Mouse (Mus musculus) heart, adult 2 months (tissue): ENCODE data around the gene N4bp1. TPM values are rescaled to one million over a fixed set of nuclear protein-coding genes. Genes with fewer than 3 reads are reported as not detected.

Experiments used
- DNase-seq, 2 experiments: peaks; one replicate each; pipeline ENCODE4 v3.0.0; 2021
- H3K27ac ChIP-seq: fragments of 200-600 bp; 2 replicates; pipeline ENCODE4 v1.8.1; 2022
- H3K27me3 ChIP-seq: fragments of 200-500 bp; 2 replicates; pipeline ENCODE4 v1.6.1; 2012; ENCODE audit warnings: mild to moderate bottlenecking, low read length, inconsistent platforms, mixed read lengths; ENCODE audit not compliant: control insufficient read depth, insufficient read depth
- H3K36me3 ChIP-seq: fragments of 200-500 bp; 2 replicates; pipeline ENCODE4 v1.6.1; 2012; ENCODE audit warnings: low read length, inconsistent platforms; ENCODE audit not compliant: control insufficient read depth, insufficient read depth
- H3K4me1 ChIP-seq: fragments of 200-500 bp; 2 replicates; pipeline ENCODE4 v1.6.1; 2011; ENCODE audit warnings: low read length; ENCODE audit not compliant: control insufficient read depth, insufficient read depth
- H3K4me3 ChIP-seq: fragments of 200-600 bp; 2 replicates; pipeline ENCODE4 v1.8.1; 2022
- H3K79me2 ChIP-seq: fragments of 200-500 bp; replicated peaks from 2 replicates; pipeline ENCODE4 v1.6.1; 2012; ENCODE audit warnings: mild to moderate bottlenecking, inconsistent platforms, low read length, moderate library complexity, mixed read lengths; ENCODE audit not compliant: control insufficient read depth, insufficient read depth
- H3K9ac ChIP-seq: fragments of 200-500 bp; 2 replicates; pipeline ENCODE4 v1.6.1; 2012; ENCODE audit warnings: low read depth, mild to moderate bottlenecking, control low read depth, inconsistent platforms, low read length, mixed read lengths
- CTCF ChIP-seq: fragments of 200-600 bp; IDR thresholded peaks from 2 replicates; pipeline ENCODE4 v1.8.1; 2022; ENCODE audit warnings: antibody characterized with exemption, mild to moderate bottlenecking, moderate library complexity
- EP300 ChIP-seq: fragments of 200-500 bp; IDR thresholded peaks from 2 replicates; pipeline ENCODE4 v1.6.1; 2011; ENCODE audit warnings: low read depth, low read length, control low read depth; ENCODE audit not compliant: insufficient read depth
- POLR2A ChIP-seq: fragments of 200-500 bp; IDR thresholded peaks from 2 replicates; pipeline ENCODE4 v1.6.1; 2011; ENCODE audit warnings: mild to moderate bottlenecking, low read depth, low read length, control low read depth; ENCODE audit not compliant: insufficient read depth
- WGBS: fragments of 180-500 bp; shearing (Covaris S2); methylation state at CpG from one replicate; pipeline ENCODE4 v1.1.7; 2018; 5-methylcytosine and 5-hydroxymethylcytosine counted together
- intact Hi-C: fragments of 180-260 bp; cut with DNase I; formaldehyde crosslinking; loops from one replicate; pipeline ENCODE4 v1.15.1; 2025
- polyA plus RNA-seq: library from polyadenylated mRNA; depleted of rRNA; stranded (reverse); fragments of >200 nt; gene quantifications from 2 replicates; pipeline ENCODE4 v1.2.3, GENCODE M21; 2012
- total RNA-seq, 2 experiments: library from RNA; stranded (reverse); gene quantifications; 2 replicates each; pipeline ENCODE4 v1.2.3; 2021

N4bp1 gene
- total and polyA plus RNA-seq, 3 experiments, result 8.9 to 18.1 (median 17.1) TPM

DNA sequence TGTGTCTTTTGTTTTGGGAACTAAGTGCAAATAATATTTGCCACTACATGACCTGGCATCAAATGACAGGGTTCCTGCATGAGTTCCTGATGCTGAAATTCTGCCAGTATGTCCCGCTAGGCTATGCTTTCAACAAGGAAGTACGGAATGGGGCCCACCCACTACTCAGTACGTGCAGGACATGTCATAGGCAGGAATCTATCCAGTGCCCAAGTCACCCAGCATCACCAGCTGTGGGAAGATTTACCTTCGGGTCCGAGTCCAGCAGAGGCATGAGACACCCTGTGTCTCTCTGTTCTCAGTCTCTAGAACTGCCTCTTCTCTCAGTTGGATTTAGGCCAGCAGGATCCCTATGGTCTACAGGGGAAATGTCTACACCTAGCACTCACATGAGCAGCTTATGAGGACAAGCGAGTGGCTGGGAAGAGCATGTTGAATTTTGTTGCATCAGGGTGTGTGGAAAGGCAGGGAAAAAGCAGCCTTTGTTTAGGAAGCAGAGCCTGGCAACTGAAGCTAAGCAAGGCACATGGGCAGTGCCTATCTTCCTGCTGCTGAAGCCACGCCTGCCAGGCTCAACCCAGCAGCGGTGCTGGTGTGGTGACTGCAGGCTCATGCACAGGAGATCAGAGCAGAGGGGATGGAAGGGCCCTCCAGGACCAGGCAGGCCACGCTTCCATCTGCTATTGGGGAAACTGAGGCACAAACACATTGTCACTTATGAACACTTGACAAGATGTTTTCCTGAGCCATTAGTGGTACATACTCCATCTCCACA lies 59.2 kb downstream of the N4bp1 start:
- intact Hi-C loops, result no loop called here
- WGBS, result 66% methylated on average over 9 of the region's 9 CpGs

DNA sequence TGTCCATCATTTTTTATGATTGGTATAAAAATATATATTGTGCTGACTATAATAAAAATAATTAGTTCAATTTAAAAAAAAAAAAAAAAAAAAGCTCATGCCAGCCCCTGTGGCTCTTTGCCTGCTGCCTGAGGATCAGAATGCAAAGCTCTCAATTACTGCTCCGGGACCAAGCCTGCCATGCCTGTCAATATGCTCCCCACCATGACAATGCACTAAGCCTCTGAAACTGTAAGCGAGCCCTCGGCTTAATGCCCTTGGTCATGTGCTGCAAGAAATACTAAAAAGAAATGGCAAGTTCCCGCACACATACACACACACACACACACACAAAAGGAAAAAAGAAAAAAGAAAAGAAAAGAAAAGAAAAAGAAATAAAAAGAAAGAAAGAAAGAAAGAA lies 60.3 kb downstream of the N4bp1 start:
- 81% methylated on average over 4 of the region's 4 CpGs for WGBS
- no peaks in the 10 kb centered on the region for H3K27me3 ChIP-seq
- H3K36me3 ChIP-seq, result no peaks in the 10 kb centered on the region
- H3K27ac ChIP-seq, result no peak overlapping the region
- intact Hi-C loops, result no loop called here
- H3K9ac ChIP-seq, result no peak overlapping the region
- no peaks in the 10 kb centered on the region for H3K79me2 ChIP-seq
- H3K4me3 ChIP-seq, result no peak overlapping the region
- no peak for DNase-seq
- no peak for TF ChIP-seq CTCF
- TF ChIP-seq EP300, result no peak
- TF ChIP-seq POLR2A, result no peak
- H3K4me1 ChIP-seq, result no peaks in the 10 kb centered on the region; the same call in 1 of the 2 replicates

More for the DNA sequence above, 59.2 kb downstream of the N4bp1 start:
- Histone ChIP-seq H3K36me3 (no peaks in the 10 kb centered on the region), H3K9ac (no peak overlapping the region), H3K27ac (no peak overlapping the region), H3K27me3 (no peaks in the 10 kb centered on the region), H3K4me1 (no peaks in the 10 kb centered on the region; the same call in 1 of the 2 replicates), H3K79me2 (no peaks in the 10 kb centered on the region), H3K4me3 (no peak overlapping the region)
- TF ChIP-seq CTCF (no peak), POLR2A (no peak), EP300 (no peak)
- no peak for DNase-seq

DNA sequence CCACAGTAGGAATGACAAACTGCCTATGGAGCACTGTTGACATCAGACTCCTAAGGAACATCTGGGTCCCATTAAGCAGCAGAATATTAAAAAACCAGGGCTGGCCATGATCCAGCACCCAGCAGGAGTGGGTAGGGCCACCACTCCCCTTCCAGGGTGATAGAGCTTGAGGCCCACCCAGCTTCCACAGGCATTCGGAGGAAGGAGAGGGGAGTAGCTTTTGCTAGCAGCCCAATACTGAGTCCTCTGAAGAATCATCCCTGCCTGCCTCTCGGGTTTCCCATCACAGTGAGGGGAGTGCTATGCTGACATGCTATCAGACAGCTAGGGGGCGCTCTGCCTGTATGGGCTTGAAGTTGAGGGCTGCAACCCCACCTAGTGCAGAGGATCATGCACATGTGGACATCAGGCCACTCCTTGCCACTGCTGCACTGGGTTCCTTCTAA lies 64.3 kb downstream of the N4bp1 start:
- no peaks in the 10 kb centered on the region for H3K79me2 ChIP-seq
- no peak overlapping the region for H3K27ac ChIP-seq
- no peaks in the 10 kb centered on the region for H3K27me3 ChIP-seq
- TF ChIP-seq EP300, result 0 out of 2 replicates have a peak, but pooled peaks have one; percentile 45
- peak; percentile 74 for TF ChIP-seq CTCF
- no peak for TF ChIP-seq POLR2A
- no peak overlapping the region for H3K9ac ChIP-seq
- intact Hi-C loops, result loop anchor here (2.0 kb wide), 1 partner anchor 82 kb away; no protein-coding TSS in a partner anchor
- H3K4me3 ChIP-seq, result no peak overlapping the region
- no peaks in the 10 kb centered on the region; the same call in 1 of the 2 replicates for H3K4me1 ChIP-seq
- DNase-seq, result peak; percentile 36 to 60
- WGBS, result 11% methylated on average over 3 of the region's 3 CpGs
- no peaks in the 10 kb centered on the region for H3K36me3 ChIP-seq

DNA sequence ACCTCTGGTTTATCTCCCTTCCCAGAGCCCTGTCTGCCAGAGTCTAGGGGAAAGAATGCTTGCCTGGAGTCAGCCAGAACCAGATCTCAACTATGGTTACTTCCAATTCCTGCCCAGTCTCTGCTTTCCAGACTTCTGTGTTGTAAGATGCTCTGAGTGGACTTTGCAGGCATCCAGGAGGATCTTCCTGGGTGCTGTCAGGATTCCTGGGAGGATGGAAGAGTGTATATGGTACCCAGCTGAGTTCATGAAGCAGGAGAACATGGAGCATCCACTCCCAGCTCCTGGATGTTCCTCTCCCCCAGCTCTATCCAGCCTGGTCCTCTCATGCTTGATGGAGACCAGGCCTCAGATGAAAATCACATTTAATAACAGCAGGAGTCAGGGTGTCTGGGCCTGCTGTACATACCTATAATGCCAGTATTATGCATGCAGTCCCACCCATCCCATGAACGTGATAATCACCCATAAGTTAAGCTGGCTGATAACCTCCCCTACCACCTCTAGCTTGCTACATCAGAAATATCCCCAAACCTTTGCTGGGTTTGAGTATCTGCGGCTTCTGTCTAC lies 64.8 kb downstream of the N4bp1 start:
- DNase-seq, result no peak
- no peaks in the 10 kb centered on the region for H3K36me3 ChIP-seq
- intact Hi-C loops, result loop anchor here (2.0 kb wide), 1 partner anchor 83 kb away; no protein-coding TSS in a partner anchor
- H3K27ac ChIP-seq, result no peak overlapping the region
- no peak overlapping the region for H3K9ac ChIP-seq
- H3K79me2 ChIP-seq, result no peaks in the 10 kb centered on the region
- H3K4me1 ChIP-seq, result no peaks in the 10 kb centered on the region; the same call in 1 of the 2 replicates
- no peaks in the 10 kb centered on the region for H3K27me3 ChIP-seq
- 66% methylated on average over 2 of the region's 2 CpGs for WGBS
- no peak for TF ChIP-seq EP300
- no peak for TF ChIP-seq POLR2A
- no peak for TF ChIP-seq CTCF
- H3K4me3 ChIP-seq, result no peak overlapping the region

DNA sequence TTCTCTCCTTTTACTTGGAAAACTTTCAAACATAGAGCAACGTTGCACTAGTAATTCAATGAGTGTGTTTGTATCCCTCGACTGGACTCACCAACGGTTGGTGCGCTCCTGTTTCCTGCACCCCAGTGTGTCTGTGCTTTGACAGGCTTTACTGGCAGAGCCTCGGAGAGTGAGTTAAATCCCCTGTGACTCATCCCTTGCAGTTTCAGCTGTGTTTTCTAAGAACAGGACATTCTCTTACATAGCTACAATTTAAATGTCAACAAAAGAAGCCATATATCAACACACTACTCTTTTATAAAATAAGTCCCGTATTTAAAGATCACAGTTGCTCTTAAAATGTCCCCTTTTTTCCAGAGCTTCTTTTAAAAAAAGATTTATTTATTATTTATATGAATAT lies 65.6 kb downstream of the N4bp1 start:
- intact Hi-C loops, result no loop called here
- no peaks in the 10 kb centered on the region for H3K36me3 ChIP-seq
- no peak overlapping the region for H3K27ac ChIP-seq
- H3K4me1 ChIP-seq, result no peaks in the 10 kb centered on the region; the same call in 1 of the 2 replicates
- H3K9ac ChIP-seq, result no peak overlapping the region
- no peaks in the 10 kb centered on the region for H3K27me3 ChIP-seq
- H3K4me3 ChIP-seq, result no peak overlapping the region
- 43% methylated on average over 6 of the region's 6 CpGs for WGBS
- TF ChIP-seq CTCF (no peak), POLR2A (no peak), EP300 (no peak)
- DNase-seq, result no peak
- no peaks in the 10 kb centered on the region for H3K79me2 ChIP-seq
